Mouse (Mus musculus) macrophage (primary cell): ENCODE measurements around the gene Lrrk2. TPM values are rescaled to one million over a fixed set of nuclear protein-coding genes. Genes with fewer than 3 reads are reported as not detected.

Experiments
- H3K27ac ChIP-seq: fragments of 350-480 bp; formaldehyde crosslinking; 2 replicates; pipeline ENCODE4 v1.9.0; 2021
- H3K36me3 ChIP-seq: fragments of 350-480 bp; formaldehyde crosslinking; 2 replicates; pipeline ENCODE4 v1.9.0; 2021; ENCODE audit errors: inconsistent target
- H3K4me3 ChIP-seq: fragments of 350-480 bp; formaldehyde crosslinking; 2 replicates; pipeline ENCODE4 v1.9.0; 2021; ENCODE audit errors: inconsistent target
- H3K79me2 ChIP-seq: fragments of 350-480 bp; formaldehyde crosslinking; 2 replicates; pipeline ENCODE4 v1.9.0; 2021; ENCODE audit errors: inconsistent target
- WGBS: methylation state at CpG from one replicate; pipeline ENCODE4 v1.1.7; 2026; ENCODE audit warnings: inconsistent platforms; ENCODE audit not compliant: missing documents; 5-methylcytosine and 5-hydroxymethylcytosine counted together
- polyA plus RNA-seq: library from polyadenylated mRNA; stranded (reverse); fragments of 250-400 nt; gene quantifications from 3 replicates; pipeline ENCODE4 v1.2.4, GENCODE M21; 2018; ENCODE audit warnings: inconsistent platforms

Lrrk2 gene
- polyA plus RNA-seq, 1 experiment from 2014 or later, result 3.4 TPM

- H3K79me2 ChIP-seq, result no peaks in the 10 kb centered on the region
- no peaks in the 10 kb centered on the region for H3K36me3 ChIP-seq
- no peak overlapping the region for H3K27ac ChIP-seq
- 88% methylated on average over 26 of the region's 29 CpGs for WGBS
- no peak overlapping the region for H3K4me3 ChIP-seq
These were observed 36.5 kb downstream of the Lrrk2 start for GRCm38 (mm10) chr15:91709207-91710130.

DNA sequence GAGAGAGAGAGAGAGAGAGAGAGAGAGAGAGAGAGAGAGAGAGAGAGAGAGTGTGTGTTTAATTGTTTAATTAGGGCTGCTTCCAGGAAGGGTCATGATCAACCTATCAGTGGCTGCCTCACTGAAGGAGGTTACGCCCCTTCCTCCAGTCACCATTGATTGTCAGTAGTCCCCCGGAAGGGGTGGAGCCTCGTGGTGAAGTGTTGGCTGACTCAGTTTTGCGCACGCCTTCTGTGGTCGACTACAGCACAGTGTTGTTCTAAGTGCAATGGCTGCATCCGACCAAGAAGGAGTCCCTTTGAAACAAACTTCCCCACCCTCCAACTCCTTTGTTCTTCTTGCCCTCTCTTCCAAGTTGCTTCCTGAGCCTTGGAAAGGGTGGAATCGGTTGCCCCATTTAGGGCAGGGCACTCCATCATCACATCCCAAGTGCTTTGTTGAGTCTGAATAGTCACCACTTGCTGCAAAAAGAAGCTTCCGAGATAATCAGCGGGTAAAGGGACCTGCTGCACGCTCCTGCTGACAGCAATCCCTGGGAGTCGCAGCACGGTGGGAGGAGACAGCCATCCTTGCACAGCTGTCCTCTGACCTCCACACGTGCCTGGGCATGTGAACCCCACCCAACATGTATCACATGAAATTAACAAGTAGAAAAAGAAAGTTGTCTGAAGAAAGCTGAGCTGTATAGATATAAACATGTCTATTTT is 62.4 kb downstream of the Lrrk2 start:
- no peaks in the 10 kb centered on the region for H3K79me2 ChIP-seq
- WGBS, result 88% methylated on average over 14 of the region's 14 CpGs
- no peak overlapping the region for H3K4me3 ChIP-seq
- no peaks in the 10 kb centered on the region for H3K36me3 ChIP-seq
- H3K27ac ChIP-seq, result no peak overlapping the region

- Histone ChIP-seq H3K36me3 (no peaks in the 10 kb centered on the region), H3K4me3 (no peak overlapping the region), H3K79me2 (no peaks in the 10 kb centered on the region), H3K27ac (no peak overlapping the region)
- WGBS, result 53% methylated on average over 15 of the region's 15 CpGs
These were observed 64.0 kb downstream of the Lrrk2 start for GRCm38 (mm10) chr15:91736791-91737533.

DNA sequence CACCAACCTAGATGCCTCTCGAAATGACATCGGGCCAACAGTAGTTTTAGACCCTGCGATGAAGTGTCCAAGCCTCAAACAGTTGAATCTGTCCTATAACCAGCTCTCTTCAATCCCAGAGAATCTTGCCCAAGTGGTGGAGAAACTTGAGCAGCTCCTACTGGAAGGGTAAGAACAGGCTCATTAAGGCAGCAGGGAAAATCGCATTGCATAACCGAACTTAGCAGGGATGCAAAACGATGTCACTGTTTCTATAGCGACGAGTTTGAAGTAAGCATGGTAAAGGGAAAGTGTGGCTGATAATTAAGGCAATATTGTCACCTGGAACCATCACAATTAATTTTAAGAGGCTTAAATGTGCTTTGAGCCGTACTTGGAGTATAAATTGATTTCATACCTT is 65.8 kb downstream of the Lrrk2 start:
- H3K4me3 ChIP-seq, result no peak overlapping the region
- WGBS, result 91% methylated on average over 9 of the region's 9 CpGs
- no peaks in the 10 kb centered on the region for H3K79me2 ChIP-seq
- no peak overlapping the region for H3K27ac ChIP-seq
- no peaks in the 10 kb centered on the region for H3K36me3 ChIP-seq

- Histone ChIP-seq H3K79me2 (no peaks in the 10 kb centered on the region), H3K4me3 (no peak overlapping the region), H3K36me3 (no peaks in the 10 kb centered on the region), H3K27ac (no peak overlapping the region)
- 100% methylated on average over 4 of the region's 4 CpGs for WGBS
These were observed 72.5 kb downstream of the Lrrk2 start for GRCm38 (mm10) chr15:91745501-91745900.

DNA sequence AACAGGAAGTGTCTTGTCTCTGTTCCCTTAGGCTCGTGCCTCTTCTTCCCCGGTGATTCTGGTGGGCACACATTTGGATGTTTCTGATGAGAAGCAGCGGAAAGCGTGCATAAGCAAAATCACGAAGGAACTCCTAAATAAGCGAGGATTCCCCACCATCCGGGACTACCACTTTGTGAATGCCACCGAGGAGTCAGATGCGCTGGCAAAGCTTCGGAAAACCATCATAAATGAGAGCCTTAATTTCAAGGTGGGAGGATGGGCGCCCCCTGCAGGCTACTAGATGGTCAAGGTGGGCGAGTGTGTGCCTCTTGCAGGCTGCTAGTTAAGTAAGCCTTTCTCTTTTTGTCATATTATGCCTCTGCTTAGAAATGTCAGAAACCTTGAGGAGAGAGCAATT is 79.1 kb downstream of the Lrrk2 start:
- H3K79me2 ChIP-seq, result no peaks in the 10 kb centered on the region
- H3K27ac ChIP-seq, result no peak overlapping the region
- 80% methylated on average over 12 of the region's 12 CpGs for WGBS
- no peaks in the 10 kb centered on the region for H3K36me3 ChIP-seq
- no peak overlapping the region for H3K4me3 ChIP-seq

- Histone ChIP-seq H3K4me3 (no peak overlapping the region), H3K36me3 (no peaks in the 10 kb centered on the region), H3K79me2 (no peaks in the 10 kb centered on the region), H3K27ac (no peak overlapping the region)
- WGBS, result 94% methylated on average over 14 of the region's 14 CpGs
These were observed 80.6 kb downstream of the Lrrk2 start for GRCm38 (mm10) chr15:91753378-91754080.

GRCm38 (mm10) chr15:91754546-91754945 is 81.6 kb downstream of the Lrrk2 start:
- Histone ChIP-seq H3K27ac (no peak overlapping the region), H3K4me3 (no peak overlapping the region), H3K79me2 (no peaks in the 10 kb centered on the region), H3K36me3 (no peaks in the 10 kb centered on the region)
- 20% methylated on average over 3 of the region's 3 CpGs for WGBS

DNA sequence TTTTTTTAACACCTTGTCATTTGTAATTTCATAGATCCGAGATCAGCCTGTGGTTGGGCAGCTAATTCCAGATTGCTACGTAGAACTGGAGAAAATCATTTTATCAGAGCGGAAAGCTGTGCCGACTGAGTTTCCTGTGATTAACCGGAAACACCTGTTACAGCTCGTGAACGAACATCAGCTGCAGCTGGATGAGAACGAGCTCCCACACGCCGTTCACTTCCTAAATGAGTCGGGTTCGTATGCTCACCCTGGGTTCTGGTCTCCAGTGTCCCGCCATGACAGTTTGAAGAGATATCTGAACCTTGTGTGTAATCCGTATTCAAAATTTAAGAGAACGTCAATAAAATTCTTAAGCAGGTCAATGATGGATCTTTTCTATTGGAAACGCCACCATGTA is 82.8 kb downstream of the Lrrk2 start:
- Histone ChIP-seq H3K36me3 (no peaks in the 10 kb centered on the region), H3K4me3 (no peak overlapping the region), H3K27ac (no peak overlapping the region), H3K79me2 (no peaks in the 10 kb centered on the region)
- 80% methylated on average over 16 of the region's 16 CpGs for WGBS

GRCm38 (mm10) chr15:91772041-91772440 is 99.1 kb downstream of the Lrrk2 start:
- no peak overlapping the region for H3K4me3 ChIP-seq
- H3K27ac ChIP-seq, result no peak overlapping the region
- 94% methylated on average over 4 of the region's 4 CpGs for WGBS
- H3K36me3 ChIP-seq, result no peaks in the 10 kb centered on the region
- no peaks in the 10 kb centered on the region for H3K79me2 ChIP-seq

DNA sequence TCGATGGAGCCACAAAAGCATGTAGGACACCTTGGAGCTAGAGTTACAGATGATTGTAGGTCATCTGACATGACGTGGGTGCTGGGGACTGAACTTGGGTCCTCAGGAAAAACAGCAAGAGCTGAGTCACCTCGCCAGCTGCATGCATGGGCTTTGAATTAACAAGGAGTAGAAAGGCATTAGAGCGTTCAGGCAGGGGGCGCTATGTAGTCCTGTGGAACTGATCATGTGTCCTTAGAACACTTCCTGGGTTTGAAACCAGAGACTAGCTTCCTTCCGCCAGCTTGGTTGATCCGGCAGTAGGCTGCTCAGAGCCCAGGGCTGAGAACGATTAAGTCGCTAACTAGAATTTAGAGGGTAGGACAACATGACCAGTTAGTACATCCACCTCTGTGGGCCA is 106.2 kb downstream of the Lrrk2 start:
- Histone ChIP-seq H3K4me3 (no peak overlapping the region), H3K27ac (no peak overlapping the region), H3K79me2 (no peaks in the 10 kb centered on the region), H3K36me3 (no peaks in the 10 kb centered on the region)
- 95% methylated on average over 9 of the region's 9 CpGs for WGBS

GRCm38 (mm10) chr15:91781172-91781571 is 108.2 kb downstream of the Lrrk2 start:
- Histone ChIP-seq H3K79me2 (no peaks in the 10 kb centered on the region), H3K4me3 (no peak overlapping the region), H3K36me3 (no peaks in the 10 kb centered on the region), H3K27ac (no peak overlapping the region)
- WGBS, result 46% methylated on average over 6 of the region's 6 CpGs

DNA sequence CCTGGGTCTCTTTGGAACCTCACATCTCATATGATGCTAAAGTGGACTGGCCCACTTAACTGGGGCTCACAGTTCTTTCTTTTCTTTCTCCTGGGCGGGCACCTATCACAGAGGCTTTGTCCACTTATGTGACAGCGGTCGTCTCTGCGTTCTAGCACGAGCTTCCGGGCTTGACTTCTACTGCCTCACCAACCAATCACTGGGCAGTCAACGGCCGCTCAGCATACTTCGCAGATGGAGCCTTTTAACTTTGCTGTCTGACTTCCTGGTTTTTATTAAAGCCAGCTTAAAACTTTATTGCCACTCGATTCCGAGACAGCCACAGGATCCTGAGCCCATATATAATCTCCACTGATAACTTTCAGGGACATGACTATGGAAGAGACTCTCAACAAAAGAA is 115.4 kb downstream of the Lrrk2 start:
- Histone ChIP-seq H3K4me3 (no peak overlapping the region), H3K27ac (no peak overlapping the region), H3K36me3 (no peaks in the 10 kb centered on the region), H3K79me2 (no peaks in the 10 kb centered on the region)
- WGBS, result 97% methylated on average over 11 of the region's 11 CpGs

GRCm38 (mm10) chr15:91806463-91806862 is 133.5 kb downstream of the Lrrk2 start:
- WGBS, result 97% methylated on average over 4 of the region's 4 CpGs
- Histone ChIP-seq H3K36me3 (no peaks in the 10 kb centered on the region), H3K4me3 (no peak overlapping the region), H3K27ac (no peak overlapping the region), H3K79me2 (no peaks in the 10 kb centered on the region)
